Mouse (Mus musculus) testis, adult 2 months (tissue): ENCODE data around the gene Cnpy3. TPM values are rescaled to one million over a fixed set of nuclear protein-coding genes. Genes with fewer than 3 reads are reported as not detected.
"Not testable (repeated sequence)": the region's sequence is repeated elsewhere in the genome, so short reads cannot be mapped to it uniquely, and the experiment has no call there.

Experiments used
- H3K27ac ChIP-seq: fragments of 200-500 bp; 2 replicates; pipeline ENCODE4 v1.5.1; 2012; ENCODE audit warnings: low read depth, low read length; ENCODE audit not compliant: control insufficient read depth, insufficient read depth
- H3K27me3 ChIP-seq: fragments of 200-500 bp; 2 replicates; pipeline ENCODE4 v1.6.1; 2012; ENCODE audit warnings: mild to moderate bottlenecking, low read length, moderate library complexity; ENCODE audit not compliant: control insufficient read depth, insufficient read depth
- H3K36me3 ChIP-seq: fragments of 200-500 bp; 2 replicates; pipeline ENCODE4 v1.6.1; 2012; ENCODE audit warnings: mild to moderate bottlenecking, low read length; ENCODE audit not compliant: control insufficient read depth, insufficient read depth
- H3K4me1 ChIP-seq: fragments of 200-500 bp; 2 replicates; pipeline ENCODE4 v1.6.1; 2012; ENCODE audit warnings: low read length; ENCODE audit not compliant: control insufficient read depth, insufficient read depth
- H3K4me3 ChIP-seq: fragments of 200-500 bp; 2 replicates; pipeline ENCODE4 v1.5.1; 2012; ENCODE audit warnings: low read depth, mild to moderate bottlenecking, low read length, moderate library complexity, mixed read lengths; ENCODE audit not compliant: control insufficient read depth
- CTCF ChIP-seq: fragments of 200-500 bp; IDR thresholded peaks from 2 replicates; pipeline ENCODE4 v1.5.1; 2012; ENCODE audit warnings: low read depth, mild to moderate bottlenecking, inconsistent platforms, low read length, moderate library complexity; ENCODE audit not compliant: control insufficient read depth, insufficient read depth, insufficient replicate concordance
- POLR2A ChIP-seq: fragments of 200-500 bp; IDR thresholded peaks from 2 replicates; pipeline ENCODE4 v1.6.1; 2012; ENCODE audit warnings: low read depth, mild to moderate bottlenecking, inconsistent platforms, low read length, moderate library complexity; ENCODE audit not compliant: control insufficient read depth
- polyA plus RNA-seq: library from polyadenylated mRNA; depleted of rRNA; stranded (reverse); fragments of >200 nt; gene quantifications from 2 replicates; pipeline ENCODE4 v1.2.3, GENCODE M21; 2012; rRNA removed

Cnpy3 gene
- 18.9 and 20.6 TPM in 2 replicates for polyA plus RNA-seq

DNA sequence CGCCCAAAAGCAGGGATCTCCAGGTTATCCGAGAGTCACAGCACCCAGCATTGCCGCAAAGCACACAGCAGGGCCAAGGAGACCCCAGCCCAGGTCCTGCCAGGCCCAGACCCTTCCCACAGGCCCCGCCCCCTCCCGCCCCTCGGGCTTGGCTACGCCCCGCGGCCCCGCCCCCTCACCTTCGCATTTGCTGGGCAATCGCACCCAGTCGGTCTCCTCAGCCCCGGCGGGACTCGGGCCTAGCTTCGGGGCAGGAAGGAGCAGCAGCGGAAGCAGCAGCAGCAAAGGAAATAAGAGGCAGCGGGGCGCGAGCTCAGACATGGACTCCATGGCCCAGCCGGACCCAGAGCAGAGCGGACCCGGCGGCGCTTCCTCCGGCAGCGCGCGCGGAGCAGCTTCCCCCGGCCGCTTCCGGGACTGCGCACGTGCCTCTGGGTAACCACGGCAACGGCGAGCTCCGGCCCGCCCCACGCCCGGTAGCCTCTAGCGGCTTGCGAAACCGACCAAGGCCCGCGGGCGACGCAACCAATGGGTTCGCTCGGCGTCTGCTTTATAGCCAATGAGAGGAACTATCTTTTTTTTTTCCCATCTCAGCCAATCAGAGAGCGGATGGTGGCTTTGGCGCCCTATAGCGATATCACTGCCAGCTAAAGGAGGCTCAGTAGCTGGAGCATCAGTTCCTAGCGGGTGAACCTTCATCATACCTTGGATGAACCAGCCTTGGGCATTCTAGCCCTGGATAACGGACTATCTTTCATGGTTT is at the start of gene Cnpy3:
TSS of gene Cnpy3 (minus strand) at position 421 of the 763 bp plus-strand sequence.
- TF ChIP-seq CTCF (no peak), POLR2A (peak; percentile 73)
- H3K36me3 ChIP-seq: no peaks in the 10 kb centered on the region
- H3K4me1 ChIP-seq: peaks cover 15% of the 10 kb centered on the region
- no peaks in the 10 kb centered on the region for H3K27me3 ChIP-seq
- H3K4me3 ChIP-seq: peak within 1 kb of the TSS; percentile 94
- peak within 1 kb of the TSS; percentile 84 for H3K27ac ChIP-seq

DNA sequence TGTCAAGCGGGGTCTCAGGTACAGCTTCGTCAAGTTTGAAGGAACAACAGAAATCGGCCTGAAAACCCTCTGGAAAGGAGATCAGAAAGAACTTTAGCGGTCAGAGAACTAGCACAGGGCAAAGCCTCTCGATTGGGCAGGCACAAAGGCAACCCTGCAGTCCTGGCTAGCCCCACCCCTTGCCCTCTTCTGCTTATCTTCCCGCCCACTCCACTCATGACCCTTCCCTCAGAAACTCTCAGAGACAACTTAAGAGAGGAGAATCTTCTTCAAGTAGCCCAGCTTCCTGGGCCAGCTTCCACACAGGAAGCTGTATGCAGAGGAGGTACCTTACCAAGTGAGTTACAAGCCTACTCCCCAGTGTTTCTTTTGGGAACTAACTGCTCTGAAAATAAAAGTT is 49.7 kb upstream of the Cnpy3 start:
- peaks cover 2% of the 10 kb centered on the region for H3K36me3 ChIP-seq
- no peaks in the 10 kb centered on the region for H3K27me3 ChIP-seq
- H3K4me3 ChIP-seq: no peak overlapping the region
- no peaks in the 10 kb centered on the region for H3K4me1 ChIP-seq
- TF ChIP-seq CTCF (no peak), POLR2A (no peak)
- H3K27ac ChIP-seq: no peak overlapping the region

DNA sequence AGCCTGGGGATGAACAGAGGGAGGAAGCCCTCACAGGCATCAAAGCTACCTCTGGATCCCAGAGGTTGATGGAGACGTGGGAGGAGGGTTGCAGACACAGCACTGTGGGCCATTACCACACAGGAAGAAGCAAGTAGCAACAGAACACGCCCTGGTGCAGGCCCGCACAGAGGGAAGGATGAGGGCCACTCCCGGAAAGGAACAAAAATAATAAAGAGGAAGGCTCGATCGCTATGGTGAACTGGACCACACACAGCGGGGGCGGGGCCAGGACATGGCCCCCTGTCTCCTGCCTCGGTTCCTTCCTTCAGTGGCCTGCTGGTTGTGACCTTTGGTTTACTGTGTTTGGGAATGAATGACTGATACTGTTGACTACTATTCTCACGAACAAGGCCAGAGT is 47.7 kb upstream of the Cnpy3 start:
- no peaks in the 10 kb centered on the region for H3K27me3 ChIP-seq
- no peaks in the 10 kb centered on the region for H3K4me1 ChIP-seq
- no peak overlapping the region for H3K4me3 ChIP-seq
- TF ChIP-seq POLR2A (no peak), CTCF (no peak)
- no peak overlapping the region for H3K27ac ChIP-seq
- no peaks in the 10 kb centered on the region; the same call in 1 of the 2 replicates for H3K36me3 ChIP-seq

DNA sequence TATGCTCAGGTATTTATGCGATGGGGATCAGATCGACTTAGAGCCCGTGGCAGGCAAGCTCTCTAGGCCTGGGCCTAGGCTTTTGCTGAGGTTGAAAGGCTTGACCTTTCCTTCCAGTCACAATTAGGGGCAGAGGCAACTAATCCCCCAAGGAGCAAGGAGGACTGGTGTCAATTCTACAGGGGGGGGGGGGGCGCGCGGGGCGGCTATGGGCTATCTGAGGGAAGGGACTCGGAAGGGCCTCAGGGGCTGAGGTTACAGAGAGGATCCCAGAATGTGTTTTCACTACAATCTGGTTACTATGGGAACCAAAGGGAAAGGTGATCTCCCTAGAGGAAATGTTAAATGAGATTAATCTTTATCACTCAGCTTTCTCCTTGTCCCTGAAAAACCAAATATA is 45.4 kb upstream of the Cnpy3 start:
- no peaks in the 10 kb centered on the region; the same call in 1 of the 2 replicates for H3K36me3 ChIP-seq
- TF ChIP-seq POLR2A (no peak), CTCF (no peak)
- no peaks in the 10 kb centered on the region for H3K27me3 ChIP-seq
- no peaks in the 10 kb centered on the region for H3K4me1 ChIP-seq
- no peak overlapping the region for H3K27ac ChIP-seq
- no peak overlapping the region for H3K4me3 ChIP-seq

DNA sequence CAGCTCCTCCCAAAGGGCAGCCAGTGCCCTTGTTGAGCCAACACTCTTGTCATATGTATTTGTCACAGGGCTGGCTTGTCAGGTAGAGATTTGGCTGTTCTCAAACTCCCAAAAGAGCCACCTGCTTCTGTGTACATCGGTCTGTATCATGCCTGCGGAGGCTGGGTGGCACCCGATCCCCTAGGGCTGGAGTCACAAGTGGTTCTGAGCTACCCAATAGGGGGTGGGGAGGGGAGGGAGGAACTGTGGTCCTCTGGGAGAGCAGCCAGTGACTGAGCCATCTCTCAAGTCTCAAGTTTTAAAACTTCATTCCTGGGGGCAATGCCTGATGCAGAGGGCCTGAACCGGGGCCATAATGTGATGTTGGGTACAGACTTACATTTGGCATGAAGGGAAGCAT is 44.7 kb upstream of the Cnpy3 start:
- H3K27ac ChIP-seq: no peak overlapping the region

DNA sequence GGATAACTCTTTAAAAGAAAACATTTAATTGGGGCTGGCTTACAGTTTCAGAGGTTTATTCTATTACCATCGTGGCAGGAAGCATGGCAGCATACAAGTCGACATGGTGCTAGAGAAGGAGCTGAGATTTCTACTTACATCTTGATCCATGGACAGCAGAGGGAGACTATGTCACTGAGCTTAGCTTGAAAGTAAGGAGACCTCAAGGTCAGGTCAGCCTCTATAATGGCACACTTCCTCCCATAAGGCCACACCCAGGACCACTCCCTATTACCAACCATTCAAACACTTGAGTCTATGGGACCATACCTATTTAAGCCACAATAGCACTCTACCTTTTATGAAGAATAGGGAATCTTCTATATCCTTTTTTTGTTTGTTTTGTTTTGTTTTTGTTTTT is 40.9 kb upstream of the Cnpy3 start:
- TF ChIP-seq POLR2A (no peak), CTCF (no peak)
- H3K4me3 ChIP-seq: no peak overlapping the region
- no peaks in the 10 kb centered on the region for H3K36me3 ChIP-seq
- no peak overlapping the region for H3K27ac ChIP-seq
- no peaks in the 10 kb centered on the region for H3K4me1 ChIP-seq
- no peaks in the 10 kb centered on the region for H3K27me3 ChIP-seq

More for the DNA sequence above, 44.7 kb upstream of the Cnpy3 start:
- no peak for TF ChIP-seq POLR2A
- TF ChIP-seq CTCF: no peak
- Histone ChIP-seq H3K4me1 (no peaks in the 10 kb centered on the region), H3K4me3 (no peak overlapping the region), H3K27me3 (no peaks in the 10 kb centered on the region), H3K36me3 (no peaks in the 10 kb centered on the region; the same call in 1 of the 2 replicates)

DNA sequence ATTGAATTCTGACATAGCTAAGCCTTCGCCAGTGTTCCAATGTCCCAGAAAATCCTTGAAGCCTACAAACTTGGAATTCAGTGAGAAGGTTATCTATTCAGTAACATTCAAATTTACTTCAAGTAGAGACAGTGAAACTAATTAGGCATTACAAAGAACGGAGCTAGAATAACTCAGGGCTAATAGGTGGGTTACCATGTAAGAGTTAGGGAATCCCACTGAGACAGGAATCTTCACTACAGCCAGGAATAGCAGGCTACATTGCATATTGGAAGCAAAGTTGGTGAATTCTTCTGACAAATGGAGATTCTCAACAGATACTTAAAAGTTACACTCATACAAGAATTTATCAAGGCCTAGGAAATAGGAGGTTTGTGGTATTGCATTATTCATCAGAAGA is 36.0 kb upstream of the Cnpy3 start:
- H3K27ac ChIP-seq, H3K4me1 ChIP-seq, H3K4me3 ChIP-seq, H3K36me3 ChIP-seq, H3K27me3 ChIP-seq: not testable (repeated sequence)

DNA sequence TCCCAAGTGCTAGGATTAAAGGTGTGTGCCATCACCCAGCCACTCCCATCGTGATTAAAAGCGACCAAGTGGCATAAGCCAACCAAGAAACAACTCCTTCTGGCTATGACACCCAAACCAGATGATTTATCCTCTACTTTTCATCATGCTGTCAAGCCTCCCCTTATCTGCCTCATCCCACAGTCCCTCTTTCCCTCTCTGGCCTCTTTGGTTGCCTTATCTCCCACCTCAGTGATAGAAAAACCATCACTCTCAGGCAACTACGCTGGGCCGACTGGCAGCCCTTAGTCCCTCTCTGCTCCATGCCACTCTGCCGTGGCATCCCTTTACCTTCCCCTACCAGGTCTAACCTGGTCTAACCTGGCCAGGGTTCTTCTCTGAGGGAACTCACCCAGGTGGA is 34.9 kb upstream of the Cnpy3 start:
- Histone ChIP-seq H3K27ac (no peak overlapping the region), H3K36me3 (no peaks in the 10 kb centered on the region), H3K4me1 (no peaks in the 10 kb centered on the region), H3K27me3 (no peaks in the 10 kb centered on the region), H3K4me3 (no peak overlapping the region)
- TF ChIP-seq CTCF: no peak
- no peak for TF ChIP-seq POLR2A
